17 mouse cellular contexts compared by ENCODE assay signal in genomic region chr4:127174075-127174899, GRCm38 (mm10). TPM values are rescaled to one million over a fixed set of nuclear protein-coding genes. Genes with fewer than 3 reads are reported as not detected.
A peak's percentile ranks its signal among the peaks of the same experiment; 100 is the strongest.
DNase-seq lines count a peak whose midpoint lies in the region; ATAC-seq and TF ChIP-seq lines count a peak whose summit lies in the region.
"Had no signal": no experiment of that assay in that cellular context is flagged by ENCODE, and none has a peak within 500 bp of the region (broad histone marks: within the 10 kb centered on the region; RNA-seq: fewer than 3 reads in every experiment).

No protein-coding gene starts in this region.

- H3K27me3 ChIP-seq in cerebellum, adult 2 months (ENCODE audit: control insufficient read depth, insufficient read depth, low read length), result no peaks in the 10 kb centered on the region
- 0 out of 2 replicates have a peak, but pooled peaks cover 6% of the 10 kb centered on the region for H3K27me3 ChIP-seq in hindbrain, embryonic 13.5 days

- TF ChIP-seq POLR2A in cerebellum, adult 2 months (IDR thresholded peaks at IDR 0.05; ENCODE audit: borderline replicate concordance, insufficient read depth, low read length), result no peak
- no peak for TF ChIP-seq POLR2A in cortical plate, adult 2 months (IDR thresholded peaks at IDR 0.05; ENCODE audit: extremely low read depth, insufficient read depth, low read length)

- H3K4me1 ChIP-seq in cerebellum, adult 2 months (ENCODE audit: control insufficient read depth, insufficient read depth, low read length), result peaks cover 60% of the 10 kb centered on the region
- H3K4me1 ChIP-seq in cortical plate, adult 2 months (ENCODE audit: control insufficient read depth, insufficient read depth, low read length), result peaks cover 8% of the 10 kb centered on the region
- peaks cover 65% of the 10 kb centered on the region for H3K4me1 ChIP-seq in hindbrain, embryonic 13.5 days (replicated peaks)
- H3K4me1 ChIP-seq: liver, embryonic 15.5 days had no signal

- intact Hi-C loops in left cerebral cortex, postnatal 25 days (cut with DNase I), result loop anchor here (1.0 to 2.0 kb wide), 2 partner anchors 29 to 52 kb away; no protein-coding TSS in a partner anchor
- intact Hi-C loops in left cerebral cortex, postnatal 10 days (cut with DNase I), result loop anchor here (5.0 kb wide), 2 partner anchors 63 to 97 kb away; partner anchors contain the start of gene Zmym6

- peak; percentile 6 to 18 for DNase-seq in cerebellum, adult 2 months
- DNase-seq in cerebellum, postnatal 10 days, result no peak
- peak; percentile 40 to 92 for DNase-seq in left cerebral cortex, postnatal 25 days (ENCODE audit: low spot score in 2 of 2)
- DNase-seq in left cerebral cortex, postnatal 10 days (ENCODE audit: extremely low spot score in 1 of 2, low spot score in 2 of 2), result no peak
- DNase-seq in R1 (ENCODE audit: low read depth, low spot score), result peak; percentile 90
- DNase-seq in Muller cell, postnatal 12 days (ENCODE audit: inconsistent ontology term), result no peak
- DNase-seq: right cerebral cortex, postnatal 14 days had no signal

- 60% methylated on average over 8 of the region's 8 CpGs for WGBS in cerebellum, adult 2 months
- 66% methylated on average over 8 of the region's 8 CpGs for WGBS in hindbrain, embryonic 13.5 days

- no peaks in the 10 kb centered on the region for H3K36me3 ChIP-seq in hindbrain, embryonic 13.5 days
- H3K36me3 ChIP-seq: embryonic facial prominence, embryonic 10.5 days; forebrain, embryonic 12.5 days; liver, embryonic 15.5 days; midbrain, embryonic 13.5 days; neural tube, embryonic 13.5 days had no signal

- H3K4me2 ChIP-seq in hindbrain, embryonic 13.5 days, result no peak overlapping the region
- H3K4me2 ChIP-seq: forebrain, embryonic 12.5 days; liver, embryonic 15.5 days; neural tube, embryonic 13.5 days had no signal

- H3K9me3 ChIP-seq in hindbrain, embryonic 13.5 days, result no peaks in the 10 kb centered on the region
- H3K9me3 ChIP-seq: embryonic facial prominence, embryonic 10.5 days; forebrain, embryonic 12.5 days; liver, embryonic 15.5 days; midbrain, embryonic 13.5 days; neural tube, embryonic 13.5 days had no signal

- no peak for ATAC-seq in hindbrain, embryonic 13.5 days (ENCODE audit: low FRiP score)
- ATAC-seq: hindbrain, postnatal 0 days; intestine, postnatal 0 days; midbrain, embryonic 13.5 days had no signal

- no peak overlapping the region for H3K27ac ChIP-seq in cerebellum, adult 2 months (ENCODE audit: insufficient read depth, low read length)
- H3K27ac ChIP-seq in cortical plate, adult 2 months (ENCODE audit: insufficient read depth, low read length), result peak overlapping the region; percentile 95
- no peak overlapping the region for H3K27ac ChIP-seq in hindbrain, embryonic 13.5 days
- H3K27ac ChIP-seq: embryonic facial prominence, embryonic 10.5 days; forebrain, embryonic 12.5 days; hindbrain, postnatal 0 days; liver, embryonic 15.5 days; midbrain, embryonic 13.5 days; neural tube, embryonic 13.5 days had no signal

- H3K9ac ChIP-seq in hindbrain, embryonic 13.5 days, result no peak overlapping the region
- H3K9ac ChIP-seq: forebrain, embryonic 12.5 days; liver, embryonic 15.5 days; neural tube, embryonic 13.5 days had no signal

- no peak overlapping the region for H3K4me3 ChIP-seq in cerebellum, adult 2 months (replicated peaks; ENCODE audit: insufficient read depth, low read depth, low read length)
- H3K4me3 ChIP-seq in cortical plate, adult 2 months (ENCODE audit: insufficient read depth, low read length), result peak overlapping the region; percentile 55
- no peak overlapping the region for H3K4me3 ChIP-seq in hindbrain, embryonic 13.5 days
- H3K4me3 ChIP-seq: embryonic facial prominence, embryonic 10.5 days; forebrain, embryonic 12.5 days; liver, embryonic 15.5 days; midbrain, embryonic 13.5 days; neural tube, embryonic 13.5 days had no signal

- no peak for TF ChIP-seq CTCF in cerebellum, adult 2 months (IDR thresholded peaks at IDR 0.05; ENCODE audit: borderline replicate concordance, insufficient read depth, low read depth, low read length)
- no peak for TF ChIP-seq CTCF in cortical plate, adult 2 months (IDR thresholded peaks at IDR 0.05; ENCODE audit: extremely low read depth, insufficient read depth, low read length)

RNA-seq across cellular contexts. Expression of gene Dlgap3, which starts 5.3 kb away (rescaled TPM):
- 56.1 and 59.8 TPM in 2 replicates for polyA plus RNA-seq in cerebellum, adult 2 months (2012; rRNA removed)
- 100 to 1,000 TPM; 396 to 399 TPM for total RNA-seq in left cerebral cortex, postnatal 25 days (2021)
- 100 to 1,000 TPM; 275 to 284 TPM for total RNA-seq in left cerebral cortex, postnatal 10 days (2021)
- 222 and 224 TPM in 2 replicates for polyA plus RNA-seq in cortical plate, adult 2 months (2012; rRNA removed)
- polyA plus RNA-seq in hindbrain, embryonic 13.5 days (2015; fragmentation: Nextera tagmentation; extraction: Ambion mirVana), result 13.1 and 13.4 TPM in 2 replicates
- total RNA-seq: hematopoietic stem cell, adult 5-6 weeks had no signal

RNA-seq across cellular contexts. Expression of gene Tmem35b, which starts 50.8 kb away (rescaled TPM):
- polyA plus RNA-seq in cerebellum, adult 2 months (2012; rRNA removed), result 11.4 and 14.0 TPM in 2 replicates
- 1 to 10 TPM; 2.5 to 3.4 TPM for total RNA-seq in left cerebral cortex, postnatal 25 days (2021)
- total RNA-seq in left cerebral cortex, postnatal 10 days (2021), result 1 to 10 TPM; 2.2 to 2.6 TPM
- polyA plus RNA-seq in cortical plate, adult 2 months (2012; rRNA removed), result 9.5 and 11.6 TPM in 2 replicates
- polyA plus RNA-seq in hindbrain, embryonic 13.5 days (2015; fragmentation: Nextera tagmentation; extraction: Ambion mirVana), result 20.5 and 21.5 TPM in 2 replicates

Comparison
In these comparisons a context has a peak if more than half of its experiments do, and no peak if none do; other contexts are left out.
1. DNase-seq: peak in cerebellum, adult 2 months (2 of 2), left cerebral cortex, postnatal 25 days (2 of 2) and R1 (single experiment); none in cerebellum, postnatal 10 days (0 of 2), left cerebral cortex, postnatal 10 days (0 of 2) and Muller cell, postnatal 12 days (single experiment).